12 mouse cellular contexts compared by ENCODE assay signal in genomic region chr1:164994247-164994660, GRCm38 (mm10). TPM values are rescaled to one million over a fixed set of nuclear protein-coding genes. Genes with fewer than 3 reads are reported as not detected.
DNase-seq lines count a peak whose midpoint lies in the region; ATAC-seq and TF ChIP-seq lines count a peak whose summit lies in the region.
"Had no signal": no experiment of that assay in that cellular context is flagged by ENCODE, and none has a peak within 500 bp of the region (broad histone marks: within the 10 kb centered on the region; RNA-seq: fewer than 3 reads in every experiment).

No protein-coding gene starts in this region.

- no peak overlapping the region for H3K4me3 ChIP-seq in hindbrain, embryonic 10.5 days
- no peak overlapping the region for H3K4me3 ChIP-seq in hindbrain, embryonic 13.5 days
- no peak overlapping the region for H3K4me3 ChIP-seq in midbrain, embryonic 11.5 days (ENCODE audit: low read depth, low read length)
- H3K4me3 ChIP-seq in midbrain, postnatal 0 days (ENCODE audit: low read depth, low read length) = no peak overlapping the region
- H3K4me3 ChIP-seq: lung, embryonic 15.5 days had no signal

- no peak overlapping the region for H3K4me2 ChIP-seq in hindbrain, embryonic 13.5 days
- no peak overlapping the region for H3K4me2 ChIP-seq in midbrain, embryonic 11.5 days
- H3K4me2 ChIP-seq in midbrain, postnatal 0 days (ENCODE audit: low read depth, low read length, poor library complexity, severe bottlenecking) = no peak overlapping the region
- H3K4me2 ChIP-seq: lung, embryonic 15.5 days had no signal

- no peaks in the 10 kb centered on the region for H3K9me3 ChIP-seq in hindbrain, embryonic 10.5 days
- 0 out of 2 replicates have a peak, but pooled peaks cover 5% of the 10 kb centered on the region for H3K9me3 ChIP-seq in hindbrain, embryonic 13.5 days
- no peaks in the 10 kb centered on the region for H3K9me3 ChIP-seq in midbrain, embryonic 11.5 days (ENCODE audit: control insufficient read depth, low read length)
- H3K9me3 ChIP-seq in midbrain, postnatal 0 days (ENCODE audit: low read length) = no peaks in the 10 kb centered on the region
- H3K9me3 ChIP-seq: lung, embryonic 15.5 days had no signal

- WGBS in hindbrain, embryonic 10.5 days = 17% methylated on average over 6 of the region's 6 CpGs
- WGBS in hindbrain, embryonic 13.5 days = 8% methylated on average over 6 of the region's 6 CpGs
- 11% methylated on average over 6 of the region's 6 CpGs for WGBS in midbrain, embryonic 11.5 days
- WGBS in midbrain, postnatal 0 days = 16% methylated on average over 6 of the region's 6 CpGs

- H3K9ac ChIP-seq in hindbrain, embryonic 13.5 days = no peak overlapping the region
- no peak overlapping the region for H3K9ac ChIP-seq in midbrain, embryonic 11.5 days (ENCODE audit: low read length)
- H3K9ac ChIP-seq in midbrain, postnatal 0 days (replicated peaks; ENCODE audit: low read length, poor library complexity, severe bottlenecking) = no peak overlapping the region
- H3K9ac ChIP-seq: lung, embryonic 15.5 days had no signal

- TF ChIP-seq CTCF in midbrain, postnatal 0 days (IDR thresholded peaks at IDR 0.05) = no peak

- DNase-seq in hindbrain, embryonic 10.5 days (ENCODE audit: low spot score) = peak; percentile 14
- DNase-seq in midbrain, embryonic 11.5 days (ENCODE audit: low spot score, missing footprints) = peak; percentile 88
- DNase-seq in midbrain, postnatal 0 days (ENCODE audit: low spot score) = no peak
- peak; percentile 47 for DNase-seq in heart, postnatal 4 days
- DNase-seq in adrenal gland, postnatal 4 days (ENCODE audit: low spot score in 2 of 2) = no peak
- no peak for DNase-seq in left cerebral cortex, adult 11 months (ENCODE audit: low spot score)
- no peak for DNase-seq in right cerebral cortex, postnatal 10 days (ENCODE audit: low spot score in 2 of 2)
- DNase-seq: kidney, adult 18-20 months had no signal

- H3K4me1 ChIP-seq in hindbrain, embryonic 10.5 days (replicated peaks) = peaks cover 10% of the 10 kb centered on the region; the same call in 1 of the 2 replicates
- peaks cover 13% of the 10 kb centered on the region; the same call in 1 of the 2 replicates for H3K4me1 ChIP-seq in hindbrain, embryonic 13.5 days (replicated peaks)
- H3K4me1 ChIP-seq in midbrain, embryonic 11.5 days (ENCODE audit: control insufficient read depth, insufficient read depth, low read length) = no peaks in the 10 kb centered on the region
- peaks cover 4% of the 10 kb centered on the region; the same call in 1 of the 2 replicates for H3K4me1 ChIP-seq in midbrain, postnatal 0 days (ENCODE audit: insufficient read depth, low read length)
- H3K4me1 ChIP-seq: lung, embryonic 15.5 days had no signal

- ATAC-seq in hindbrain, embryonic 13.5 days (ENCODE audit: low FRiP score) = no peak
- ATAC-seq in midbrain, embryonic 11.5 days (ENCODE audit: low FRiP score) = peak; percentile 61
- ATAC-seq in midbrain, postnatal 0 days (ENCODE audit: low FRiP score) = no peak

- no peak overlapping the region for H3K27ac ChIP-seq in hindbrain, embryonic 10.5 days
- no peak overlapping the region for H3K27ac ChIP-seq in hindbrain, embryonic 13.5 days
- no peak overlapping the region for H3K27ac ChIP-seq in midbrain, embryonic 11.5 days (ENCODE audit: low read depth, low read length)
- H3K27ac ChIP-seq in midbrain, postnatal 0 days (ENCODE audit: low read depth, low read length) = no peak overlapping the region
- H3K27ac ChIP-seq: lung, embryonic 15.5 days had no signal

- no peaks in the 10 kb centered on the region for H3K36me3 ChIP-seq in hindbrain, embryonic 10.5 days
- no peaks in the 10 kb centered on the region for H3K36me3 ChIP-seq in hindbrain, embryonic 13.5 days
- H3K36me3 ChIP-seq in midbrain, embryonic 11.5 days (ENCODE audit: control insufficient read depth, insufficient read depth, low read length) = no peaks in the 10 kb centered on the region
- no peaks in the 10 kb centered on the region for H3K36me3 ChIP-seq in midbrain, postnatal 0 days (ENCODE audit: insufficient read depth, low read length)
- H3K36me3 ChIP-seq: lung, embryonic 15.5 days had no signal

- H3K27me3 ChIP-seq in hindbrain, embryonic 10.5 days (ENCODE audit: insufficient read depth, poor library complexity, severe bottlenecking) = no peaks in the 10 kb centered on the region
- no peaks in the 10 kb centered on the region for H3K27me3 ChIP-seq in hindbrain, embryonic 13.5 days
- H3K27me3 ChIP-seq in midbrain, embryonic 11.5 days (ENCODE audit: control insufficient read depth, insufficient read depth, low read length) = no peaks in the 10 kb centered on the region
- H3K27me3 ChIP-seq in midbrain, postnatal 0 days (ENCODE audit: insufficient read depth, low read length) = no peaks in the 10 kb centered on the region
- H3K27me3 ChIP-seq: lung, embryonic 15.5 days had no signal

RNA-seq across cellular contexts. Expression of gene Xcl1, which starts 58.9 kb away (rescaled TPM):
- polyA plus RNA-seq in hindbrain, embryonic 10.5 days (2016; fragmentation: Nextera tagmentation; extraction: Ambion mirVana) = not detected in 2 replicates
- polyA plus RNA-seq in hindbrain, embryonic 13.5 days (2015; fragmentation: Nextera tagmentation; extraction: Ambion mirVana) = not detected in 2 replicates
- polyA plus RNA-seq in midbrain, embryonic 11.5 days (2014; fragmentation: Nextera tagmentation; extraction: Ambion mirVana) = not detected in 2 replicates
- total RNA-seq in midbrain, postnatal 0 days (2014; rRNA removed) = not detected in 2 replicates
- not detected in 2 replicates for polyA plus RNA-seq in midbrain, postnatal 0 days (2015; fragmentation: Nextera tagmentation; extraction: Ambion mirVana)
- total RNA-seq in heart, postnatal 4 days (2021) = not detected
- total RNA-seq in adrenal gland, postnatal 4 days (2021) = 1 to 10 TPM in 1 of 2 experiments, not detected in 1; 1.1 TPM
- total RNA-seq: left cerebral cortex, adult 18-20 months had no signal
- polyA plus RNA-seq: frontal cortex, adult 2 months had no signal

Comparison
In these comparisons a context has a peak if more than half of its experiments do, and no peak if none do; other contexts are left out.
1. DNase-seq: peak in hindbrain, embryonic 10.5 days (single experiment), midbrain, embryonic 11.5 days (single experiment) and heart, postnatal 4 days (single experiment); none in midbrain, postnatal 0 days (single experiment), adrenal gland, postnatal 4 days (0 of 2), left cerebral cortex, adult 11 months (single experiment) and right cerebral cortex, postnatal 10 days (0 of 2).